Mouse (Mus musculus) CH12.LX (cell line): ENCODE data around the gene Fat3.

Experiments
- BHLHE40 ChIP-seq: IDR thresholded peaks from 2 replicates; pipeline ENCODE4 v1.6.1; 2011; ENCODE audit warnings: mild to moderate bottlenecking, low read depth, low read length, improper control_type of control experiment
- CHD2 ChIP-seq: IDR thresholded peaks from 2 replicates; pipeline ENCODE4 v1.6.1; 2011; ENCODE audit warnings: low read length, improper control_type of control experiment
- CTCF ChIP-seq, 2 experiments: IDR thresholded peaks in 1 of 2; conservative IDR thresholded peaks in 1 of 2; 2 replicates each; pipeline ENCODE4 v1.5.1; 2011 to 2012; ENCODE audit warnings: low read depth in 2 of 2, low read length in 2 of 2, improper control_type of control experiment in 1 of 2, inconsistent platforms in 1 of 2, mild to moderate bottlenecking in 1 of 2, moderate library complexity in 1 of 2
- E2F4 ChIP-seq: IDR thresholded peaks from 2 replicates; pipeline ENCODE4 v1.6.1; 2011; ENCODE audit warnings: low read depth, low read length, improper control_type of control experiment; ENCODE audit not compliant: insufficient replicate concordance
- KAT2A ChIP-seq: IDR thresholded peaks from 2 replicates; pipeline ENCODE4 v1.6.1; 2012; ENCODE audit warnings: low read length, improper control_type of control experiment, inconsistent platforms; ENCODE audit not compliant: insufficient replicate concordance
- MAFK ChIP-seq: IDR thresholded peaks from 2 replicates; pipeline ENCODE4 v1.6.1; 2011; ENCODE audit warnings: low read length, improper control_type of control experiment; ENCODE audit not compliant: insufficient replicate concordance
- MAX ChIP-seq: IDR thresholded peaks from 2 replicates; pipeline ENCODE4 v1.6.1; 2011; ENCODE audit warnings: low read length, improper control_type of control experiment
- POLR2A ChIP-seq: IDR thresholded peaks from 2 replicates; pipeline ENCODE4 v1.6.1; 2011; ENCODE audit warnings: low read depth, mild to moderate bottlenecking, improper control_type of control experiment, low read length
- POLR2AphosphoS2 ChIP-seq: IDR thresholded peaks from 2 replicates; pipeline ENCODE4 v1.6.1; 2011; ENCODE audit warnings: low read depth, low read length, improper control_type of control experiment
- UBTF ChIP-seq: IDR thresholded peaks from 2 replicates; pipeline ENCODE4 v1.6.1; 2012; ENCODE audit warnings: low read depth, mild to moderate bottlenecking, inconsistent platforms, low read length, improper control_type of control experiment, moderate library complexity
- USF1 ChIP-seq: IDR thresholded peaks from 2 replicates; pipeline ENCODE4 v1.6.1; 2014; ENCODE audit warnings: low read depth, mild to moderate bottlenecking, inconsistent platforms, low read length, improper control_type of control experiment

DNA sequence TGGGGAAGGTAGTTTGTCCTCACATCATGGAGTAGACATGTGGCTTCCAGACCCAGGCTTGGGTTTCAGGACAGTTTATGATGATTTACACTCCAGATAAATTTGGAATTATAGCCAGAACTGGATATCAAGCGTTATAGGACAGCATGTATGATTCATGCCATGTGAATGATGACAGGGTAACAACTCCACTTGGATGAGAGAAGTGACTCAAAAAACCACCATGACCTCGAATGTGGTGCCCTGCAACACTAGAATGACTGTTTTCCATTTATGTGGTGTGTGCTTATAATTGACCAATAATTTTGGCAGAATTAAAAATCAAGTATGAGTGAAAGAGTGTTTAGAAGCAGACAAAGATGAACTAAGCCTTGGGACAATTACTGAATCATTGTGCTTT lies 210.2 kb downstream of the Fat3 start:
- TF ChIP-seq MAX (no peak), UBTF (no peak), USF1 (no peak), BHLHE40 (no peak), MAFK (no peak), POLR2A (no peak), CHD2 (no peak), E2F4 (no peak), CTCF (conservative IDR thresholded peaks at IDR 0.05 in 1 of 2, IDR thresholded peaks at IDR 0.05 in 1 of 2; ENCODE audit: low read depth in 2 of 2, low read length in 2 of 2) (no peak), POLR2AphosphoS2 (no peak), KAT2A (no peak)
